Mouse (Mus musculus) limb, embryonic 10.5 days (tissue): ENCODE results near the gene Sox1. TPM values are rescaled to one million over a fixed set of nuclear protein-coding genes. Genes with fewer than 3 reads are reported as not detected.

Experiments
- DNase-seq: peaks from one replicate; pipeline ENCODE4 v3.0.0-alpha.2; 2017; ENCODE audit warnings: low spot score
- H3K27ac ChIP-seq: fragments of 300-500 bp; sonication (generic); 2 replicates; pipeline ENCODE4 v1.5.1; 2016; ENCODE audit warnings: mild to moderate bottlenecking
- H3K27me3 ChIP-seq: fragments of 300-500 bp; sonication (generic); 2 replicates; pipeline ENCODE4 v1.6.1; 2016; ENCODE audit warnings: low read depth, mild to moderate bottlenecking; ENCODE audit not compliant: poor library complexity, severe bottlenecking
- H3K36me3 ChIP-seq: fragments of 300-500 bp; sonication (generic); 2 replicates; pipeline ENCODE4 v1.6.1; 2016; ENCODE audit warnings: mild to moderate bottlenecking, moderate library complexity
- H3K4me1 ChIP-seq: fragments of 300-500 bp; sonication (generic); 2 replicates; pipeline ENCODE4 v1.6.1; 2016
- H3K4me3 ChIP-seq: fragments of 300-500 bp; sonication (generic); 2 replicates; pipeline ENCODE4 v1.5.1; 2016; ENCODE audit warnings: mild to moderate bottlenecking, moderate library complexity
- H3K9me3 ChIP-seq: fragments of 300-500 bp; sonication (generic); replicated peaks from 2 replicates; pipeline ENCODE4 v1.6.1; 2016; ENCODE audit warnings: mild to moderate bottlenecking
- WGBS: fragments of 180-500 bp; shearing (Covaris S2); methylation state at CpG from one replicate; pipeline ENCODE4 v1.1.7; 2016; 5-methylcytosine and 5-hydroxymethylcytosine counted together
- microRNA-seq: library from miRNA; unstranded; fragments of <30 nt; microRNA quantifications from one replicate; pipeline ENCODE4, GENCODE M21; 2017
- polyA plus RNA-seq: library from polyadenylated mRNA; unstranded; fragments of >200 nt; fragmentation: Nextera tagmentation; extraction: Ambion mirVana; gene quantifications from 2 replicates; pipeline ENCODE4 v1.2.1, GENCODE M21; 2016

Sox1 gene
- polyA plus RNA-seq, 1 experiment from 2014 or later: not detected

DNA sequence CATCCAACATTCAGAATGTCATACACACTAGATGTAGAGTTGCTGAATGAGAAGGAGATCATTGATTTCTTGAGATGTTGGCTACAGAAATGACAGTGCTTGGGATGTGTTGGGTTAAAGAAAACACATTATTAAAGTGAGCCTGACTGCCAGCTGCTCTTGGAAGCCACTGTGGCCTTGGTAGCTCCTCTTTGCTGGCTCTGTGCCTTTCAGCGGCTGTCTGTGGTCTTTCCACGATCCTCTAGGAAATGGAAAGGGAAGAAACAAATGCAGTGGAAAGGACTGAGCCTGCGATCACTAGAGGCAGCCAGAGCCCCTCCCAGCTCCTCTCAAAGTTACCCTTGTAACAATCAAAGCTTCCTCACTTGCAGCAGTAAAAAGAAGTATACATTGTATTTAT is 39.7 kb downstream of the Sox1 start:
- no peaks in the 10 kb centered on the region for H3K9me3 ChIP-seq
- H3K4me3 ChIP-seq: no peak overlapping the region
- H3K4me1 ChIP-seq: peaks cover 17% of the 10 kb centered on the region
- no peak for DNase-seq
- no peaks in the 10 kb centered on the region for H3K36me3 ChIP-seq
- 66% methylated on average over 3 of the region's 3 CpGs for WGBS
- peaks cover 79% of the 10 kb centered on the region for H3K27me3 ChIP-seq
- H3K27ac ChIP-seq: no peak overlapping the region

- no peak for DNase-seq
- WGBS: 91% methylated on average over 6 of the region's 6 CpGs
- H3K4me3 ChIP-seq: no peak overlapping the region
- no peaks in the 10 kb centered on the region for H3K36me3 ChIP-seq
- H3K4me1 ChIP-seq: 0 out of 2 replicates have a peak, but pooled peaks cover 5% of the 10 kb centered on the region
- no peak overlapping the region for H3K27ac ChIP-seq
- peaks cover 51% of the 10 kb centered on the region for H3K27me3 ChIP-seq
- H3K9me3 ChIP-seq: no peaks in the 10 kb centered on the region
Observed at GRCm38 (mm10) chr8:12438021-12438420, 42.9 kb downstream of the Sox1 start.

GRCm38 (mm10) chr8:12439044-12439443 is 43.9 kb downstream of the Sox1 start:
- H3K4me1 ChIP-seq: 0 out of 2 replicates have a peak, but pooled peaks cover 5% of the 10 kb centered on the region
- no peak overlapping the region for H3K27ac ChIP-seq
- DNase-seq: no peak
- H3K27me3 ChIP-seq: peaks cover 47% of the 10 kb centered on the region
- 21% methylated on average over 4 of the region's 4 CpGs for WGBS
- H3K9me3 ChIP-seq: no peaks in the 10 kb centered on the region
- H3K4me3 ChIP-seq: no peak overlapping the region
- no peaks in the 10 kb centered on the region for H3K36me3 ChIP-seq

GRCm38 (mm10) chr8:12439846-12440245 is 44.8 kb downstream of the Sox1 start:
- H3K27me3 ChIP-seq: peaks cover 47% of the 10 kb centered on the region
- 0 out of 2 replicates have a peak, but pooled peaks cover 5% of the 10 kb centered on the region for H3K4me1 ChIP-seq
- H3K36me3 ChIP-seq: no peaks in the 10 kb centered on the region
- WGBS: 92% methylated on average over 10 of the region's 10 CpGs
- H3K9me3 ChIP-seq: no peaks in the 10 kb centered on the region
- H3K27ac ChIP-seq: no peak overlapping the region
- no peak for DNase-seq
- H3K4me3 ChIP-seq: no peak overlapping the region

- DNase-seq: no peak
- H3K36me3 ChIP-seq: no peaks in the 10 kb centered on the region
- no peaks in the 10 kb centered on the region for H3K9me3 ChIP-seq
- 93% methylated on average over 4 of the region's 4 CpGs for WGBS
- H3K4me3 ChIP-seq: no peak overlapping the region
- H3K4me1 ChIP-seq: peaks cover 9% of the 10 kb centered on the region
- peaks cover 48% of the 10 kb centered on the region for H3K27me3 ChIP-seq
- no peak overlapping the region for H3K27ac ChIP-seq
Observed at GRCm38 (mm10) chr8:12440997-12441396, 45.9 kb downstream of the Sox1 start.

DNA sequence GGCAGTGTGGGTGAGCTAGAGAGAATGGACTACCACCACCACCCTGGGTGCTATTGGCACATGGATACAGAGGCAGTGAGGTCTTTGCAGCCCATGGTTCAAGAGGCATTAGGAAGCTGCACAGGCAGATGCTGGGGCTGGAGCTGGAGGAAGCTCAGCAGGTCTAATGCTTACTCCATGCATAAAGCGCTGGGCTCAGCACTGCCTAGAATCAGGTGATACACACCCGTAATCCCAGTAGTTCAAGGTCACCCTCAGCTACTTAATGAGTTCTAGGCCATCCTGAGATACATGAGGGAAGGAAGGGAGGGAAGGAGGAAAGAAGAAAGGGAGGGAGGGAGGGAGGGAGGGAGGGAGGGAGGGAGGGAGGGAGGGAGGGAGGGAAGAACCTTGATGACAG is 50.2 kb downstream of the Sox1 start:
- H3K27me3 ChIP-seq: peaks cover 57% of the 10 kb centered on the region

DNA sequence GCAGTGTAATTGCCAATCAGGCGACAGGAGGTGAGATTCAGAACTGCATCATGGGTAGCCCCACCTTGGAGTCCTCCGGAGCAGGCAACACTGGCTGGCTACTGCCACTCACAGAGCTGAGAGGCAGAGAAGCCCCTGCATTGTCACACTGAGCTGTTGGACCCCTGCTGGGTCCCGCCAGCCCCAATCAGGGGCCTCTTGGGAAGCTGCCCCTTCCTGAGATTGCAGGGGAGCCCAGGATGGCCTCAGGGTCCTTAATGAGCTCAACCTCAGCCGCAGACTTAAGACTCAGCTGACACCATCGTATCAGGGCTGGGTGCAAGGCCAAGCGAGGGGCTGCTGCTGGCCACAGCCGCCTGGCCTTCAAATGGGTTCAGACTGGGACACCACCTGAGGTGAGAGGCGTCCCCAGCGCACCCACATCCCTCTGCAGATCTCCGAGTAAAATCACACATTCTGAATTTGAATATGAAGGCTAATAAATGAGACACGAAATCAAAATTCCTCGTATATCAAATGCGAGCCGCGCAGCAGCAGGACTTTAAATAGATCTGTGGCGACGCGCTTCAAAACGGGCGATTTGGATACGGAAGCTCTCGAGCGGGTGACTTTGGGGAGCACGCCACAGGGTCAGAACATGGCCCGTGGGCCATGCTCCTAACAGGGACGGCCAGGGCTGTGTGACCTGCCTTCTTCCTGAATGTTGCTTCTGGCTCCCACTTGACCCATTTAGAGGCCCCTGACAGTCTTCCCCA is 51.0 kb downstream of the Sox1 start:
- WGBS: under 1% methylated on average over 26 of the region's 26 CpGs
- Histone ChIP-seq H3K9me3 (no peaks in the 10 kb centered on the region), H3K36me3 (no peaks in the 10 kb centered on the region), H3K4me3 (peak overlapping the region; percentile 15), H3K27me3 (peaks cover 57% of the 10 kb centered on the region), H3K27ac (no peak overlapping the region), H3K4me1 (peaks cover 11% of the 10 kb centered on the region)
- no peak for DNase-seq

More for the DNA sequence above, 50.2 kb downstream of the Sox1 start:
- H3K36me3 ChIP-seq: no peaks in the 10 kb centered on the region
- H3K4me1 ChIP-seq: peaks cover 11% of the 10 kb centered on the region
- no peaks in the 10 kb centered on the region for H3K9me3 ChIP-seq
- H3K27ac ChIP-seq: no peak overlapping the region
- DNase-seq: no peak
- 75% methylated on average over 2 of the region's 2 CpGs for WGBS
- H3K4me3 ChIP-seq: no peak overlapping the region

Small RNA genes within 50 kb of the gene (microRNA-seq; reads per million reads assigned to microRNA genes)
- gene Gm25239: not detected

Other genes with a start within 250 kb of the Sox1 start
- not detected in 2 replicates for gene A230072I06Rik, start 116.5 kb upstream of the Sox1 start, polyA plus RNA-seq
- gene Spaca7, start 177.7 kb downstream of the Sox1 start, polyA plus RNA-seq: not detected in 2 replicates